8 mouse cellular contexts compared by ENCODE assay signal in genomic region chr13:119430164-119430563, GRCm38 (mm10). TPM values are rescaled to one million over a fixed set of nuclear protein-coding genes. Genes with fewer than 3 reads are reported as not detected.
A peak's percentile ranks its signal among the peaks of the same experiment; 100 is the strongest.
DNase-seq lines count a peak whose midpoint lies in the region; ATAC-seq and TF ChIP-seq lines count a peak whose summit lies in the region.

No protein-coding gene starts in this region.

- peak overlapping the region; percentile 94 for H3K4me3 ChIP-seq in lung, embryonic 14.5 days (ENCODE audit: low read depth, low read length)
- H3K4me3 ChIP-seq in brown adipose tissue, adult 24 weeks (ENCODE audit: insufficient read depth, low read depth, low read length): peak overlapping the region; percentile 89; the same call in 1 of the 2 replicates
- H3K4me3 ChIP-seq in stomach, embryonic 14.5 days (ENCODE audit: low read depth, low read length): peak overlapping the region; percentile 94

- peak overlapping the region; percentile 99 for H3K9ac ChIP-seq in lung, embryonic 14.5 days
- peak overlapping the region; percentile 99 for H3K9ac ChIP-seq in stomach, embryonic 14.5 days (replicated peaks; ENCODE audit: low read depth, low read length)

- H3K4me2 ChIP-seq in lung, embryonic 14.5 days: peak overlapping the region; percentile 70
- peak overlapping the region; percentile 62 for H3K4me2 ChIP-seq in stomach, embryonic 14.5 days (replicated peaks; ENCODE audit: low read depth, low read length)

- no peak for ATAC-seq in lung, embryonic 14.5 days (ENCODE audit: insufficient read depth)
- ATAC-seq in stomach, embryonic 14.5 days (ENCODE audit: insufficient number of reproducible peaks, insufficient read depth, low FRiP score, low read depth): no peak
- ATAC-seq in megakaryocyte progenitor cell, adult 5-6 weeks (replicated peaks; ENCODE audit: poor library complexity): no peak

- DNase-seq in lung, embryonic 14.5 days: peak; percentile 50
- DNase-seq in lung, postnatal 36 days: no peak
- DNase-seq in forelimb bud, embryonic 11.5 days (ENCODE audit: low read depth, low spot score): peak; percentile 16
- DNase-seq in liver: peak; percentile 15
- DNase-seq in layer of hippocampus, postnatal 36 days: no peak

- H3K36me3 ChIP-seq in lung, embryonic 14.5 days (ENCODE audit: insufficient read depth): peaks cover 19% of the 10 kb centered on the region; the same call in 1 of the 2 replicates
- peaks cover 8% of the 10 kb centered on the region; the same call in 1 of the 2 replicates for H3K36me3 ChIP-seq in stomach, embryonic 14.5 days (ENCODE audit: control insufficient read depth, insufficient read depth, low read length)

- H3K9me3 ChIP-seq in lung, embryonic 14.5 days (ENCODE audit: low read depth, low read length): no peaks in the 10 kb centered on the region
- H3K9me3 ChIP-seq in stomach, embryonic 14.5 days (ENCODE audit: control insufficient read depth, low read depth, low read length): no peaks in the 10 kb centered on the region

- no peak for TF ChIP-seq CTCF in lung, embryonic 14.5 days (IDR thresholded peaks at IDR 0.05; ENCODE audit: low read depth)

- H3K27me3 ChIP-seq in lung, embryonic 14.5 days (ENCODE audit: insufficient read depth, low read length): no peaks in the 10 kb centered on the region
- H3K27me3 ChIP-seq in stomach, embryonic 14.5 days (ENCODE audit: control insufficient read depth, insufficient read depth, low read length): no peaks in the 10 kb centered on the region

- 14% methylated on average over 8 of the region's 8 CpGs for WGBS in lung, embryonic 14.5 days
- WGBS in stomach, embryonic 14.5 days: 13% methylated on average over 8 of the region's 8 CpGs

- 0 out of 2 replicates have a peak, but pooled peaks cover 3% of the 10 kb centered on the region for H3K4me1 ChIP-seq in lung, embryonic 14.5 days (ENCODE audit: insufficient read depth)
- no peaks in the 10 kb centered on the region for H3K4me1 ChIP-seq in brown adipose tissue, adult 24 weeks (ENCODE audit: control insufficient read depth, insufficient read depth, insufficient read length, low read length)
- peaks cover 3% of the 10 kb centered on the region; the same call in 1 of the 2 replicates for H3K4me1 ChIP-seq in stomach, embryonic 14.5 days (ENCODE audit: control insufficient read depth, insufficient read depth, low read length)

- peak overlapping the region; percentile 99 for H3K27ac ChIP-seq in lung, embryonic 14.5 days (ENCODE audit: low read depth)
- no peak overlapping the region for H3K27ac ChIP-seq in brown adipose tissue, adult 24 weeks (replicated peaks; ENCODE audit: low read depth, low read length)
- peak overlapping the region; percentile 98 for H3K27ac ChIP-seq in stomach, embryonic 14.5 days (ENCODE audit: low read length)

RNA-seq across cellular contexts. Expression of gene Paip1, which starts 1.8 kb away (rescaled TPM):
- polyA plus RNA-seq in lung, embryonic 14.5 days (2014; fragmentation: Nextera tagmentation; extraction: Ambion mirVana): 73.8 and 77.6 TPM in 2 replicates
- polyA plus RNA-seq in brown adipose tissue, adult 24 weeks (2012; ENCODE audit: insufficient read depth, insufficient read length, missing spikeins): 63.2 and 65.8 TPM in 2 replicates
- polyA plus RNA-seq in stomach, embryonic 14.5 days (2014; fragmentation: Nextera tagmentation; extraction: Ambion mirVana): 87.6 and 88.3 TPM in 2 replicates
- total RNA-seq in layer of hippocampus, postnatal 36 days (2021): 100 to 1,000 TPM; 106 TPM
- 72.0 and 80.2 TPM in 2 replicates for total RNA-seq in megakaryocyte progenitor cell, adult 5-6 weeks (2015)
- 77.7 and 88.1 TPM in 2 replicates for total RNA-seq in megakaryocyte progenitor cell, adult 5-6 weeks (2017)

RNA-seq across cellular contexts. Expression of gene 4833420G17Rik, which starts 32.4 kb away (rescaled TPM):
- 61.5 and 63.4 TPM in 2 replicates for polyA plus RNA-seq in lung, embryonic 14.5 days (2014; fragmentation: Nextera tagmentation; extraction: Ambion mirVana)
- polyA plus RNA-seq in brown adipose tissue, adult 24 weeks (2012; ENCODE audit: insufficient read depth, insufficient read length, missing spikeins): 11.7 and 17.3 TPM in 2 replicates
- 76.5 and 79.3 TPM in 2 replicates for polyA plus RNA-seq in stomach, embryonic 14.5 days (2014; fragmentation: Nextera tagmentation; extraction: Ambion mirVana)
- 10 to 100 TPM; 21.6 to 25.8 TPM for total RNA-seq in layer of hippocampus, postnatal 36 days (2021)
- 57.9 and 62.6 TPM in 2 replicates for total RNA-seq in megakaryocyte progenitor cell, adult 5-6 weeks (2015)
- 35.7 and 54.5 TPM in 2 replicates for total RNA-seq in megakaryocyte progenitor cell, adult 5-6 weeks (2017)

RNA-seq across cellular contexts. Expression of gene Tmem267, which starts 57.7 kb away (rescaled TPM):
- 1.5 and 2.0 TPM in 2 replicates for polyA plus RNA-seq in lung, embryonic 14.5 days (2014; fragmentation: Nextera tagmentation; extraction: Ambion mirVana)
- 9.8 and 20.2 TPM in 2 replicates for polyA plus RNA-seq in brown adipose tissue, adult 24 weeks (2012; ENCODE audit: insufficient read depth, insufficient read length, missing spikeins)
- polyA plus RNA-seq in stomach, embryonic 14.5 days (2014; fragmentation: Nextera tagmentation; extraction: Ambion mirVana): 1.2 and 1.6 TPM in 2 replicates
- total RNA-seq in layer of hippocampus, postnatal 36 days (2021): 10 to 100 TPM; 27.6 to 32.1 TPM
- total RNA-seq in megakaryocyte progenitor cell, adult 5-6 weeks (2015): 13.9 and 14.5 TPM in 2 replicates
- 3.4 and 6.6 TPM in 2 replicates for total RNA-seq in megakaryocyte progenitor cell, adult 5-6 weeks (2017)

RNA-seq across cellular contexts. Expression of gene 3110070M22Rik, which starts 58.0 kb away (rescaled TPM):
- polyA plus RNA-seq in lung, embryonic 14.5 days (2014; fragmentation: Nextera tagmentation; extraction: Ambion mirVana): 0.87 and 1.9 TPM in 2 replicates
- 3.1 TPM in 1 of 2 replicates, not detected in the other for polyA plus RNA-seq in brown adipose tissue, adult 24 weeks (2012; ENCODE audit: insufficient read depth, insufficient read length, missing spikeins)
- polyA plus RNA-seq in stomach, embryonic 14.5 days (2014; fragmentation: Nextera tagmentation; extraction: Ambion mirVana): 1.4 and 2.1 TPM in 2 replicates
- 1 to 10 TPM; 2.1 to 3.1 TPM for total RNA-seq in layer of hippocampus, postnatal 36 days (2021)
- 0.81 and 1.9 TPM in 2 replicates for total RNA-seq in megakaryocyte progenitor cell, adult 5-6 weeks (2015)
- total RNA-seq in megakaryocyte progenitor cell, adult 5-6 weeks (2017): 1.00 and 1.1 TPM in 2 replicates

Comparison
In these comparisons a context has a peak if more than half of its experiments do, and no peak if none do; other contexts are left out.
1. DNase-seq: peak in lung, embryonic 14.5 days (single experiment), forelimb bud, embryonic 11.5 days (single experiment) and liver (single experiment); none in lung, postnatal 36 days (single experiment) and layer of hippocampus, postnatal 36 days (0 of 2).
2. Peak in every context shown above with its lines, with median percentiles within 50 percentile points of each other: H3K4me3 ChIP-seq.